Mouse (Mus musculus): ENCODE data around the gene Unc5a.

DNA sequence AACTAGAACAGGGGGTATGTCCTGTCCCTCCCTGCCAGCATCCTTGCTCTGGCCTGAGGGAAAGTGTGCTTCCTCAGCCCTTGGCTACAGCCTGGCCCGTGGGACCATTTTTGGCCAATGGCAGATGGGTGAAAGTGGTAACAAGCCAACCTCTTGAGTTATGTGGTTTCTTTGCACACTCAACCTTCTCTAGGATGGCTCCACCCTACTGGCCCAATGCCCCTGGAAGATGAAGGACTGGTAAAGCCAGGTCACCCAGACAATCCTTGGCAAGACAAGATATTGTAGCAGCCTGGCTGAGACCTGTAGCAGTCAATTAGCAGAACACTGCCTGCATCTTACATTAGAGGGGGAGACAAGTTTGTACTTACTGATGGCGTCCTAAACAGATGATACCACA lies 25.5 kb upstream of the Unc5a start:
- TF ChIP-seq CTCF (IDR thresholded peaks at IDR 0.05 in 2 of 3, conservative IDR thresholded peaks at IDR 0.05 in 1 of 3; ENCODE audit: control insufficient read depth in 1 of 3, insufficient read depth in 1 of 3, low read depth in 2 of 3, low read length in 3 of 3, poor library complexity in 1 of 3, severe bottlenecking in 1 of 3) (no peak), ZMIZ1 (IDR thresholded peaks at IDR 0.05; ENCODE audit: low read depth, low read length) (no peak), POLR2A (IDR thresholded peaks at IDR 0.05; ENCODE audit: control insufficient read depth in 1 of 2, insufficient read depth in 1 of 2, low read depth in 1 of 2, low read length in 2 of 2, poor library complexity in 1 of 2) (no peak), MAX (IDR thresholded peaks at IDR 0.05; ENCODE audit: low read length) (no peak)
